Mouse (Mus musculus) intestine, postnatal 0 days (tissue): Measurements from ENCODE around the gene Gm20605. TPM values are rescaled to one million over a fixed set of nuclear protein-coding genes. Genes with fewer than 3 reads are reported as not detected.

ENCODE experiments used
- ATAC-seq: fragments of 200-750 bp; cut with Nextera tagmentation; 2 replicates; pipeline ENCODE4 v1.8.0; 2017; ENCODE audit warnings: mild to moderate bottlenecking, moderate TSS enrichment, moderate library complexity
- H3K27ac ChIP-seq: fragments of 300-500 bp; sonication (generic); 2 replicates; pipeline ENCODE4 v1.5.1; 2014; ENCODE audit warnings: mild to moderate bottlenecking, low read depth, low read length, moderate library complexity
- H3K27me3 ChIP-seq: fragments of 300-500 bp; sonication (generic); replicated peaks from 2 replicates; pipeline ENCODE4 v1.6.1; 2014; ENCODE audit warnings: low read length, mixed read lengths; ENCODE audit not compliant: control insufficient read depth, insufficient read depth
- H3K36me3 ChIP-seq: fragments of 300-500 bp; sonication (generic); 2 replicates; pipeline ENCODE4 v1.6.1; 2014; ENCODE audit warnings: mild to moderate bottlenecking, moderate library complexity; ENCODE audit not compliant: control insufficient read depth, insufficient read depth
- H3K4me1 ChIP-seq: fragments of 300-500 bp; sonication (generic); replicated peaks from 2 replicates; pipeline ENCODE4 v1.6.1; 2014; ENCODE audit warnings: antibody characterized with exemption, low read length, mixed read lengths; ENCODE audit not compliant: control insufficient read depth, insufficient read depth
- H3K4me2 ChIP-seq: fragments of 300-500 bp; sonication (generic); replicated peaks from 2 replicates; pipeline ENCODE4 v1.6.1; 2014; ENCODE audit warnings: low read depth, mild to moderate bottlenecking, moderate library complexity
- H3K4me3 ChIP-seq: fragments of 300-500 bp; sonication (generic); 2 replicates; pipeline ENCODE4 v1.5.1; 2014; ENCODE audit warnings: low read depth, low read length
- H3K9ac ChIP-seq: fragments of 300-500 bp; sonication (generic); 2 replicates; pipeline ENCODE4 v1.6.1; 2014; ENCODE audit warnings: mild to moderate bottlenecking, low read depth, low read length
- H3K9me3 ChIP-seq: fragments of 300-500 bp; sonication (generic); 2 replicates; pipeline ENCODE4 v1.6.1; 2016; ENCODE audit warnings: mixed run types; ENCODE audit not compliant: control insufficient read depth
- CTCF ChIP-seq: sonication (generic); IDR thresholded peaks from 2 replicates; pipeline ENCODE4 v1.5.1; 2016; ENCODE audit warnings: low read depth, mild to moderate bottlenecking, control low read depth, antibody characterized with exemption, moderate library complexity
- WGBS: fragments of 180-500 bp; shearing (Covaris S2); extraction: QIAGEN DNeasy Blood & Tissue Kit; methylation state at CpG from one replicate; pipeline ENCODE4 v1.1.7; 2014; 5-methylcytosine and 5-hydroxymethylcytosine counted together
- polyA plus RNA-seq: library from polyadenylated mRNA; unstranded; fragments of >200 nt; fragmentation: Nextera tagmentation; extraction: Ambion mirVana; gene quantifications from 2 replicates; pipeline ENCODE4 v1.2.1, GENCODE M21; 2015

Gene Gm20605
- polyA plus RNA-seq, 1 experiment from 2014 or later: 1.3 TPM

DNA sequence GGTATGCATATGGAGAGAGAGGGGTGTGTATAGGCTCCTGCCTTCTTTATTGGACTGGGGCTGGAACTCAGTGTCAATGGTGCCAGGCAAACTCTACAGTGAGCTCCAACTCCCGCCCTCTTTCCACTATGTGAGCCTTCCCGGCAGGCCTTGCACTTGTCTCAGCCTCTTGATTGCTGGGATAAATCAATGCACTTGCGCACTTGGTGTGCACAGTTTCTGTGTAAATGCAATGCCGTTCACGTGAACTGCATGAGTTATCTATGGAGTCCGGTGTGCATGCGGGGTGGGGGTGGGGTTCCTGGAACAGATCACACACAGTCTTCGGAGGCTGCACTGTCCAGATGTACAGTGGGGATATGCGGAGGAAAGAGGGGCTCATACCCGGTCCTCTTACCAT, 24.4 kb downstream of the Gm20605 start:
- Histone ChIP-seq H3K36me3 (peaks cover 38% of the 10 kb centered on the region), H3K4me3 (no peak overlapping the region), H3K9me3 (no peaks in the 10 kb centered on the region), H3K4me1 (no peaks in the 10 kb centered on the region), H3K9ac (no peak overlapping the region), H3K4me2 (no peak overlapping the region), H3K27ac (no peak overlapping the region), H3K27me3 (no peaks in the 10 kb centered on the region)
- no peak for ATAC-seq
- WGBS: 93% methylated on average over 10 of the region's 10 CpGs
- no peak for TF ChIP-seq CTCF

GRCm38 (mm10) chr5:137654746-137655145, 25.8 kb downstream of the Gm20605 start:
- Histone ChIP-seq H3K27ac (no peak overlapping the region), H3K4me2 (no peak overlapping the region), H3K4me3 (no peak overlapping the region), H3K9me3 (no peaks in the 10 kb centered on the region), H3K9ac (no peak overlapping the region), H3K4me1 (no peaks in the 10 kb centered on the region), H3K36me3 (peaks cover 38% of the 10 kb centered on the region), H3K27me3 (no peaks in the 10 kb centered on the region)
- no peak for ATAC-seq
- WGBS: 69% methylated on average over 7 of the region's 7 CpGs
- TF ChIP-seq CTCF: peak; percentile 74

DNA sequence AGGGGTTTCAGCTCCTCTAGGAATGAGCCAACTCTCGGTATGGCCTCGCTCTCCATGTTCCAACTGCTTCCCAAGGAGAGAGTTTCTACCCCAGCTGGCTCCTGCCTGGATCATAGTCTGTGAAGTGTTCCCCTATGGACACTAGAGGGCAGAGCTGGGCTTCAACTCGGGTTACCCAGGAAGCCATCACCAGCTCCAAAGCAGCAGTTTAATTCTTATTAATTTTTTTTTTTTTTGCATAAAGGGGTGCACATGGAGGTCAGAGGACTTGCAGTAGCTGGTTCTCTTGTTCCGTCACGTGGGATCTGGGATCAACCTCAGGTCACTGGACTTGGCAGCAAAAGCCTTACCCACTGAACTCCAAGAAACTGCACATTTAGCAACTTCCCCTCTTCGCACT, 28.0 kb downstream of the Gm20605 start:
- no peaks in the 10 kb centered on the region for H3K4me1 ChIP-seq
- peak; percentile 88 for TF ChIP-seq CTCF
- no peaks in the 10 kb centered on the region for H3K9me3 ChIP-seq
- H3K4me2 ChIP-seq: no peak overlapping the region
- no peaks in the 10 kb centered on the region for H3K27me3 ChIP-seq
- WGBS: 19% methylated on average over 6 of the region's 6 CpGs
- no peak overlapping the region for H3K9ac ChIP-seq
- H3K36me3 ChIP-seq: peaks cover 42% of the 10 kb centered on the region
- ATAC-seq: peak; percentile 35; the same call in 1 of the 2 replicates
- no peak overlapping the region for H3K27ac ChIP-seq
- no peak overlapping the region for H3K4me3 ChIP-seq

DNA sequence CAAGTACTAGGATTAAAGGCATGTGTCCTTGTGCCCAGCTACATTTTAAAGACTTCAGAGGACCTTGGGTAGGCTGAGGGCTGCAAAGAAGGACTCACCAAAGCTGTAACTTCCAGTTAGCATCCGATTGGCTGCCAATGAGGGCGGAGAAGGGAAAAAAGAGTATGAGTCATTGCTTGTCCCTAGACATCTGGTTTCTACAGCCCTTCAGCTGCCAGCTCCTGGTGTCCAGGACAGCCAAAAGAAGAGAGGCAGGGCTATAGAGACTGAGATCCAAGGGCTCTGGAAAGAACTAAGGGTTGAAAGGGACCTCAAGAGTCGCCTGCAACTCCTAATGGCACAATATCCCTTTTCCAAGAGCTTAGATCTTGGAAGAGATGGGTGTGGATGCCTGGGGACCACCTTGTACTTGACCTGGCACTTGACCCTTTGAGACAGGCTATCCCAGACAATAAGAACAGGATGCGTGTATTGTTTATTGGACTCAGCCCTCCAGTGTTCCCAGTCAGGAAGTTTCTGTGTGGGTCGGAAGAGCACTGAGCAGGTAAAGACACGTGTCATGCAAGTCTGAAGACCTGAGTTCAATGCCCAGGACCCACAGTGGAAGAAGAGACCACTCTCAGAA, 31.2 kb downstream of the Gm20605 start:
- no peak for ATAC-seq
- 79% methylated on average over 6 of the region's 6 CpGs for WGBS
- TF ChIP-seq CTCF: no peak

DNA sequence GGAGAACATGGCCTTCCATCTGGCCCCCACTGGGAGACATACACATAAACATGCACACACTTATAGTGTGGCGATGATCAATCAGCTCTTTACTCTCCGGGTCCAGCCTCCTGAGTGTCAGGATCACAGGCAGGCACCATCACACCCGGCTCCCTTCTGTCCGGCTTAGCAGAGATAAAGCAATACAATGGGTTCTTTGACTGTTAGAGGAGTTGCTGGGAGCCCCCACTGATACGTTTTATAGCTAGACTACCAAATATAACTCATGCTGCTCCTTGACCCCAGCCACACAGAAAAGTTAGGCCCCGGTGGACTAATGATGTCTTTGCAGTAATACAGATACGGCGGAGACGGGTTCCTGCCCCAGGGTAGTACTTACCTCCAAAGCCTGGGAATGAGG, 34.1 kb downstream of the Gm20605 start:
- no peak overlapping the region; the same call in 1 of the 2 replicates for H3K27ac ChIP-seq

More for the DNA sequence above, 31.2 kb downstream of the Gm20605 start:
- H3K9me3 ChIP-seq: no peaks in the 10 kb centered on the region
- no peaks in the 10 kb centered on the region for H3K4me1 ChIP-seq
- H3K9ac ChIP-seq: no peak overlapping the region
- no peak overlapping the region for H3K4me2 ChIP-seq
- peaks cover 43% of the 10 kb centered on the region for H3K36me3 ChIP-seq
- H3K4me3 ChIP-seq: no peak overlapping the region
- no peak overlapping the region for H3K27ac ChIP-seq
- H3K27me3 ChIP-seq: no peaks in the 10 kb centered on the region

GRCm38 (mm10) chr5:137668971-137669370, 40.0 kb downstream of the Gm20605 start:
- Histone ChIP-seq H3K36me3 (peaks cover 24% of the 10 kb centered on the region), H3K27me3 (no peaks in the 10 kb centered on the region), H3K4me1 (peaks cover 10% of the 10 kb centered on the region), H3K9ac (no peak overlapping the region), H3K4me3 (no peak overlapping the region), H3K4me2 (0 out of 2 replicates have a peak overlapping the region, but pooled peaks have one; percentile 24), H3K27ac (no peak overlapping the region), H3K9me3 (no peaks in the 10 kb centered on the region)
- no peak for TF ChIP-seq CTCF
- ATAC-seq: no peak
- WGBS: 66% methylated on average over 10 of the region's 10 CpGs

More for the DNA sequence above, 34.1 kb downstream of the Gm20605 start:
- 39% methylated on average over 9 of the region's 9 CpGs for WGBS
- no peak overlapping the region for H3K4me3 ChIP-seq
- H3K9me3 ChIP-seq: no peaks in the 10 kb centered on the region
- no peak for TF ChIP-seq CTCF
- ATAC-seq: peak; percentile 31; the same call in 1 of the 2 replicates
- no peaks in the 10 kb centered on the region for H3K27me3 ChIP-seq
- H3K9ac ChIP-seq: no peak overlapping the region
- no peak overlapping the region for H3K4me2 ChIP-seq
- peaks cover 50% of the 10 kb centered on the region for H3K36me3 ChIP-seq
- no peaks in the 10 kb centered on the region for H3K4me1 ChIP-seq
